Comparison of ENCODE assay signal across 9 mouse cellular contexts in the genomic region with DNA sequence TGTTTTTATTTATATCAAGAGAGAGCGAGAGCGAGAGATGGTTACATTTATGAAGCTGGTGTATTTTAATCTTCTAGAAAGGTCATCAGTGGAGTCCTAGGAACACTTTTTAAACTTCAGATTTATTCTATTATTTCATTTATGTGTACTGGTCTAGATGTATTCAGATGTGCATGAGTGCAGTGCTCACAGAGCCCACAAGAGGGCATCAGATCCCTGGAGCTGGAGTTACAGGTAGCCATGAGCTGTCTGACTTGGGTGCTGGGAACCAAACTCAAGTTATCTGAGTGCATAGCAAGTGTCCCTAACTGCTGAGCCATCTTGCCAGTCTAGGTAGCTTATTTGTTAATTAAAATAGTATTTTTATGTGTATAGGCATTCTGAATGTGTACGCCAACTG.
A peak's percentile ranks its signal among the peaks of the same experiment; 100 is the strongest.
DNase-seq lines count a peak whose midpoint lies in the region; ATAC-seq and TF ChIP-seq lines count a peak whose summit lies in the region.
"Had no signal": no experiment of that assay in that cellular context is flagged by ENCODE, and none has a peak within 500 bp of the region (broad histone marks: within the 10 kb centered on the region; RNA-seq: fewer than 3 reads in every experiment).

No protein-coding gene starts in this region.

- no peaks in the 10 kb centered on the region for H3K79me2 ChIP-seq in MEL (ENCODE audit: control insufficient read depth, insufficient read depth, low read length, poor library complexity)

- no peak for TF ChIP-seq POLR2A in MEL (IDR thresholded peaks at IDR 0.05; ENCODE audit: control insufficient read depth in 1 of 2, insufficient read depth in 1 of 2, low read depth in 1 of 2, low read length in 2 of 2, poor library complexity in 1 of 2)

- peak; percentile 51 for TF ChIP-seq RAD21 in MEL (IDR thresholded peaks at IDR 0.05; ENCODE audit: low read depth, low read length)

- 0 out of 2 replicates have a peak, but pooled peaks cover 4% of the 10 kb centered on the region for H3K4me1 ChIP-seq in heart, embryonic 10.5 days
- H3K4me1 ChIP-seq in lung, embryonic 14.5 days (ENCODE audit: insufficient read depth) = no peaks in the 10 kb centered on the region
- no peaks in the 10 kb centered on the region for H3K4me1 ChIP-seq in MEL (ENCODE audit: control insufficient read depth in 1 of 2, insufficient read depth in 2 of 2, low read length in 2 of 2)

- H3K36me3 ChIP-seq in heart, embryonic 10.5 days = no peaks in the 10 kb centered on the region
- no peaks in the 10 kb centered on the region for H3K36me3 ChIP-seq in lung, embryonic 14.5 days (ENCODE audit: insufficient read depth)
- H3K36me3 ChIP-seq in MEL (ENCODE audit: control insufficient read depth in 1 of 2, insufficient read depth in 2 of 2, low read length in 2 of 2) = no peaks in the 10 kb centered on the region

- DNase-seq in heart, postnatal 36 days = peak; percentile 14 to 30
- no peak for DNase-seq in heart, embryonic 10.5 days (ENCODE audit: low spot score)
- DNase-seq in lung, embryonic 14.5 days = peak; percentile 48
- DNase-seq in lung, postnatal 14 days = no peak
- peak; percentile 38 for DNase-seq in MEL (ENCODE audit: low read depth, low spot score)
- peak; percentile 39 for DNase-seq in lung, postnatal 36 days
- DNase-seq in cerebellum, adult 11 months = no peak
- no peak for DNase-seq in right cerebral cortex, postnatal 36 days (ENCODE audit: low spot score in 2 of 2)

- no peaks in the 10 kb centered on the region; the same call in 1 of the 2 replicates for H3K9me3 ChIP-seq in heart, embryonic 10.5 days
- H3K9me3 ChIP-seq in lung, embryonic 14.5 days (ENCODE audit: low read depth, low read length) = no peaks in the 10 kb centered on the region; the same call in 1 of the 2 replicates
- H3K9me3 ChIP-seq in MEL (replicated peaks; ENCODE audit: insufficient read depth, low read length) = no peaks in the 10 kb centered on the region

- no peak overlapping the region for H3K9ac ChIP-seq in lung, embryonic 14.5 days
- no peak overlapping the region for H3K9ac ChIP-seq in MEL (ENCODE audit: control insufficient read depth, low read depth, low read length, poor library complexity, severe bottlenecking)

- 96% methylated on average over 3 of the region's 3 CpGs for WGBS in heart, embryonic 10.5 days
- WGBS in lung, embryonic 14.5 days = 97% methylated on average over 3 of the region's 3 CpGs

- intact Hi-C loops in heart, postnatal 36 days (cut with DNase I) = loop anchor here (2.0 kb wide), 1 partner anchor 257 kb away; no protein-coding TSS in a partner anchor

- no peak overlapping the region for H3K27ac ChIP-seq in heart, embryonic 10.5 days
- H3K27ac ChIP-seq in lung, embryonic 14.5 days (ENCODE audit: low read depth) = no peak overlapping the region
- no peak overlapping the region for H3K27ac ChIP-seq in MEL (ENCODE audit: control insufficient read depth, low read depth, low read length)

- no peak overlapping the region for H3K4me3 ChIP-seq in heart, embryonic 10.5 days
- H3K4me3 ChIP-seq in lung, embryonic 14.5 days (ENCODE audit: low read depth, low read length) = no peak overlapping the region
- no peak overlapping the region for H3K4me3 ChIP-seq in MEL (ENCODE audit: control insufficient read depth in 1 of 2, insufficient read depth in 1 of 2, low read depth in 2 of 2, low read length in 2 of 2)

- H3K27me3 ChIP-seq in heart, embryonic 10.5 days (ENCODE audit: insufficient read depth, poor library complexity, severe bottlenecking) = no peaks in the 10 kb centered on the region
- no peaks in the 10 kb centered on the region for H3K27me3 ChIP-seq in lung, embryonic 14.5 days (ENCODE audit: insufficient read depth, low read length)
- no peaks in the 10 kb centered on the region for H3K27me3 ChIP-seq in MEL (ENCODE audit: control insufficient read depth in 1 of 2, insufficient read depth in 2 of 2, low read length in 2 of 2)

- TF ChIP-seq EP300 in MEL (IDR thresholded peaks at IDR 0.05; ENCODE audit: low read depth in 1 of 2, low read length in 2 of 2) = no peak

- H3K4me2 ChIP-seq in lung, embryonic 14.5 days = no peak overlapping the region

- peak; percentile 59 for TF ChIP-seq CTCF in lung, embryonic 14.5 days (IDR thresholded peaks at IDR 0.05; ENCODE audit: low read depth)
- TF ChIP-seq CTCF in MEL (IDR thresholded peaks at IDR 0.05 in 2 of 3, conservative IDR thresholded peaks at IDR 0.05 in 1 of 3; ENCODE audit: control insufficient read depth in 1 of 3, insufficient read depth in 1 of 3, low read depth in 2 of 3, low read length in 3 of 3, poor library complexity in 1 of 3, severe bottlenecking in 1 of 3) = peak; percentile 49 to 53 (median 51); a peak in 5 of 6 replicates

- ATAC-seq in lung, embryonic 14.5 days (ENCODE audit: insufficient read depth) = no peak
- ATAC-seq: activated CD4-positive, CD25-positive, alpha-beta regulatory T cell, adult 4 months had no signal

TF ChIP-seq in MEL, 35 proteins besides CTCF, POLR2A, EP300 and RAD21:
- TF ChIP-seq ZC3H11A (IDR thresholded peaks at IDR 0.05; ENCODE audit: low read depth, low read length) (peak; percentile 19; the same call in 1 of the 2 replicates), SMC3 (IDR thresholded peaks at IDR 0.05; ENCODE audit: low read depth, low read length) (peak; percentile 39), POLR2AphosphoS5 (IDR thresholded peaks at IDR 0.05; ENCODE audit: borderline replicate concordance, low read depth, low read length) (no peak)

Comparison
In these comparisons a context has a peak if more than half of its experiments do, and no peak if none do; other contexts are left out.
1. DNase-seq: peak in heart, postnatal 36 days (2 of 2), lung, embryonic 14.5 days (single experiment), MEL (single experiment) and lung, postnatal 36 days (single experiment); none in heart, embryonic 10.5 days (single experiment), lung, postnatal 14 days (single experiment), cerebellum, adult 11 months (single experiment) and right cerebral cortex, postnatal 36 days (0 of 2).